Mouse (Mus musculus) G1E (cell line): Measurements from ENCODE around the gene Ubxn10.

ENCODE experiments used
- CTCF ChIP-seq: IDR thresholded peaks from 2 replicates; pipeline ENCODE4 v1.5.1; 2012; ENCODE audit warnings: low read depth, low read length, inconsistent platforms, mixed read lengths
- GATA1 ChIP-seq: IDR thresholded peaks from 2 replicates; pipeline ENCODE4 v1.6.1; 2012; ENCODE audit warnings: borderline replicate concordance, low read length, inconsistent platforms, mixed read lengths

- TF ChIP-seq CTCF (no peak), GATA1 (no peak)
These were observed 11.2 kb downstream of the Ubxn10 start for GRCm38 (mm10) chr4:138725751-138726150.
